Mouse (Mus musculus) layer of hippocampus, postnatal 10 days (tissue): ENCODE measurements at regions not wholly inside any gene's neighbourhood (a gene's known extent, or its start where the extent isn't known, plus 50 kb on each side); places are given as distances from the start of the nearest gene placed in this dataset.
"Not testable (repeated sequence)": the region's sequence is repeated elsewhere in the genome, so short reads cannot be mapped to it uniquely, and the experiment has no call there.

ENCODE experiments used
- DNase-seq, 2 experiments: peaks; one replicate each; pipeline ENCODE4 v3.0.0; 2021; ENCODE audit warnings: low spot score in 2 of 2

DNA sequence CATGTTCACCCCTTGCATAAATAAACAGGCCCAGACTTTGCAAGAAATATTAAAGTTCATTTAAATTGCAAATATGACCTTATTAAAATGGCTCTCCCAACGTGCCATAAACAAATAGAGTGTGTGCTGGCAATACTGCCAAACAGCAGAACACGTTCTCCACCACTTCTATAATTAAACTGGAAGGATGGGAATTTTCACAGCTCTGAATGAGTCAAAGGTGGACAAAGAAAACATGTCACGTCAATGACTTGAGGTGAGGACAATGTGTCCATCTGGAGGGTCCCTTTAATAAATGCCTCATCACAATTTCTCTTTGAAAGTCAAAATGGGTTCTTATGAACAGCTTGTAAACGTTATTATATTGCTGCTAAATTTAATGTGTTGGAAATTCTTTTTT lies 114.8 kb downstream of the Galc start:
- DNase-seq, result no peak

DNA sequence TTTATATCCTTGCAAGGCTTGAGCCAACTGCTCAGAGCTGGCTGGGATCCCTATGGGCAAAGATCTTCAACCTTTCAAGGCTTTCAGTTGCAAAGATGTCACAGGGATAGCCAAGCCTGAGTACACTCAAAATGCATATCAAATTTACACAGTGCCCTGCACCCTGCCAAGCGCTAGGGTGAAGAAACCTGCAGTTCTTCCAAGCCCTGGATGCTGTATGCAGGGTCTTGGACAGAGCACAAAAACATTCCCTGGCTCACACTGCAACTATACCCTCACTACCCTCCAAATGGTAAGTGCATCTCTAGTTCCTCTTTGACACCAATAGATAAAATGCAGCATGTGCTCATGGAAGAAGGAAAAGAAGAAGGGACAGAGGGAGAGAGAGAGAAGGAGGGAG lies 116.1 kb downstream of the Galc start:
- no peak for DNase-seq

DNA sequence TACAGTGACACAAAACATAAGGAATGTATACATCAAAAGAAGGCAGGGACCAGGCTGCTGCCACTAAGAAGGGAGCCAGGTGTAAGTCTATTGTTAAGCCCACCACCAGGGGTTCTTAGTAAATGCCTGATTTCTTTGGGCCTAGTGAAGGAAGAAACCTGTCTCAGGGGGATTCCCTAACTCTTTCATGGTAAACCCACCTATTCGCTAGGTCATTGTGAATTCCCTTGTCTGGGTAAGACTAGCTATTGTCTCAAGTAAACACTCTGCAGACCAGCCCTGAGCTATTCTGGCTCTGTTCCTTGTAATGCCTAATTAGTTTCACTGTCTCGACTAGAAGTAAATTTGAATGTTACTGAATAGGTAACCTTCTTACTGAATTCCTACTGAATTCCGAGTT lies 119.4 kb downstream of the Galc start:
- DNase-seq, result not testable (repeated sequence)

DNA sequence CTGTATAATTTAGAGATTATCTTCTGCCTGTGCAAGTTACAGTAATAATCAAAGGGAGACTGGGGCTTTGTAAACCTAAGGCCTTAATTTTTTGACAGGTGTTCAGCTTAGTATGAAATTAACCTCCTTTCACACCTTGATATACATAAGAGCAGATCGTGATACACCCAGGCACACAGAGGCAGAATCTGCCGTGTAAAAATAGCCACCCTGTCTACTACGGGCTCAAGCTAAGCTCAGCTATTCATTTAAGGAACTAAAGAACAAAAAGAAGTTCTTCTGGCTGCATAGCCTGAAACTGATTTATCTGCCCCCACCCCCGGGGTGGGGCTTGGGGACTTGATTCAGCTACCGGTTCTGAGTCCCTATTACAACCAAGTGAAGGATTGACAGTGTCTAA lies 128.0 kb downstream of the Galc start:
- DNase-seq, result no peak

DNA sequence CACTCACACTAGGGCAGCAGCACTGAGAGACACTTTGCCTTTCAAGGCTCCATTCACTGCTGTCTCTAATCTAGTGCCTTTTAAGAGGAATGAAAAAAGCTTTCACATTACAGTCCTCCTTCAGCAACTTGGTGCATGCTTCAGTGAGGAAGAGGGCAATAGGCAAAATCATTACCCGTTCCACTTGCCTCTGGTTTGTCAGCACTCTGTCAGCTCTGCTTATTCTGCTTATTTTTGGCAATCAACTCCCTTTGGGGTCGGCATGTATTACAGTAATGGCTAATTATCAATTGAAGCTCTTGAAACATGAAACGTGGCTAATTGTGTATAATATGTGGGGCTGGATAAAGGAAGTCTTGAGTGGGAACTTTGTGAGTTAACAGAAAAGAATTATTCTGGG lies 135.7 kb downstream of the Galc start:
- DNase-seq, result no peak

DNA sequence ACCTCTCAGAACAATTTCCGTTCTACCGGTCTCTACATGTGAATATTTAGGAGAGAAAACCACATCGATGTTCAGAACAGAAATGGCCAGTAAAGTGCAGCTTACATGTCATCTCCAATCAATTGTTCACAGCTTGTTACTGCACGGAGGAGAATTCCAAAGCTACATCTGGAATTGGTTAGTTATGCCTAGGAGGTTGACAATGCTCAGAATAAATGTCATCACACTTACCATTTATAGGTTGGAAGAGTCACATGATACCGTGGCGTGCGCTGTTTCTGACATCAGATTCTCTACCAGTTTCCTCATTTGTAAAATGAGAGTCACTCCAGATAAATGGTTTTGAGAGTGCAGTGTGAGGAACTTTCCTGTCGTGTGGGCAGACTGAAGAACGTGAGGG lies 151.2 kb downstream of the Galc start:
- no peak for DNase-seq

DNA sequence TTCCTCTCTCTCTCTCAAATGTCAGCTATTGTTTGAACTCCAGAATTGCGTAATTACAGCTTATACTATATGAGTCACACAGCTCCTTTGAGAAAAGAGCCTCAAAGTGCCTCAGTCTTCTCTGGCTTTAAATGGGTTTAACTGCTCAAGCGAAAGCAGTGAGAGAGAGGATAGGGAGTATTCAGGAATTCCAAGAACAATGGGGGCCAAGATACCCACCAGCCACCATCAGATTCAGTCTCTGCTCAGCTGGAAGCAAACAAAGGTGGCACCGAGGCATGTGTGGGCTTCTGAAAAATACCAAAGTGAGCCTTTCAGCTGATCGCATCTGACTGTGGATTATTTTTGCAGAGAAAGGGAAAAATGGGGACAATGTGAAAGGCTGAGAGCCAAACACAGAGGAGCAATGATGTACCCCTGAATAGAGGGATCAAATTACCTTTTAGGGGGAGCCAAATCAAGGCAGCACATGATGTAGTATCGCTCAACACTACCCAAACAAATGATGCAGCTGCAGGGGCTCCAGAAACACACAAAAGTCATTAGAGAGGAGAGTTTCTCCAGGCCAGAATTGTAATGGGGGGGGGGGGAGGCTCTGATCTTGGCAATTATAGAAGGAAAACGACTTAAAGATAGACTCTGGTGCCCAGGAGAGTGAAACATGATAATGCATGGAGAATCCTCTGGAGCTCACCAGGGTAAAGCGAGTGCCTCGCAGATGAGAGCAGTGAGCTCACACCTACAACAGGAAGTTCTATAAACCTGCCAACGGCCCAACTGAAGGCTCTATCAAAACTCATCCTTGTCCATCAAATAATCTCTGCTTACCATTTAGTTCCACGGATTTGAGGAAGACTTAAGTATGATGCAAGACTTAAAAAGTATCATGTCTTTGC lies 152.2 kb downstream of the Galc start:
- DNase-seq, result no peak

DNA sequence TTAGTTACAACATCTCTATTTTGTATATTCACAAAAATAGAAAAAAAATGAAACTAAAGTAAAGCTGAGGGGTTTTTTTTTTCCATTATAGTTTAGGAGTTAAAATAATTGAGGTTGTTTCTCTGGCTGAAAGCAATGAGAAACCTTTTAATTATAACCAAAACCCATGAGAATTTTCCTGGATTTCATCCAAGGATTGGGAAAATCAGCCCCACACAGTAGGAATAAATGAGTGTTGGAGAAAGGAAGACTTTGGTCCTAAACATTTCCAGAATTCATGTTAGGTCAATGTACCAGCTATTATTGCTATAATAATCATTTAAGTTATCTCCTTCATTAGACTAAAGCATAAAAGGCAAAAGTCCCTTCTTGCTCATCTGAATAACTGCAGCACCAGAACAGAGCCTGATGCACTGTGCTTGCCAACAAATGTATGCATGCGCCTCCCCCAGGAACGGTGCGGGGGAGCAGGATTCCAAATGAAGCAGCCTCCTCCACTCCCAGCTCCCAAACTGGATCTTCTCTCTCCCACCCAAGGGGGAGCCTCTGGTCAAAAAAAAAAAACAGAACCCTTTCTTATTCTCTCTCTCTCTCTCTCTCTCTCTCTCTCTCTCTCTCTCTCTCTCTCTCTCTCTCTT lies 153.0 kb downstream of the Galc start:
- DNase-seq, result no peak

DNA sequence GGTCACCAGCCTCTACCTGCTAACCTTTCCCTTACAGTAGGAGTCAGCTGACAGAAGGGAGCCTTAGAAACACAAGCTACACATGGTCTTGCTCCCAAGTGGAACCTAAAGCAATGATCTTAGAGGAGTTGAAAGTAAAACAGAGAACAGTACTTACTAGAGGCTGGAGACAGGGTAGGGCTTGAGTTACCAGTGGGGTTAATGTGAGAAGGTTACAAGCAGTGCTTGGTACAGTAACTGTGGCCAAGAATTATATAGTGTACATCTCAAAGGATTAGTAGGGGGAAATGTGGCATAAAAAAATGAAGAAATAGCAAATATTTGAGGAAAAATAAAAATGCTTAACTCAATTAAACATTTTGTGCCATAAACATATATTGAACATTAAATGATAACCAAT lies 153.5 kb downstream of the Galc start:
- DNase-seq, result no peak

DNA sequence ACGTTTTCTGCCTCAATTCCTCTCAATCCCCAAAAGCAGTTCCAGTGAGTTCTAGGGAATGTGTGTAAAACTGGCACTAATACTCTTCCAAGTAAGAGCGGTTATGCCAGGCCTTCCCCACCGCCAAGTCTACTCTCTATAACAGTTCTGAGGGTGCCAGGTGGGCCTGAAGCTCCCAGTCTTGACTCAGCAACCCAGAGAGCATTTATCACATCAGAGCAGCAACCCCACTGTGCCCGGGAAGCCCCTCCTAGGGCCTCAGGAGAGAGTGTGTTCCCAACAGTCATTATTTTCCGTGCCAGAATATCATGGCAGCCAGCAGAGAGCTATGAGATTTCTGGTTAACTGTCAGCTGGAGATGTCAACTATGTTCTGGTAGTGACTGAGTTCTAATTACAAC lies 169.1 kb downstream of the Galc start:
- peak in 1 of 2 experiments; percentile 20 for DNase-seq

DNA sequence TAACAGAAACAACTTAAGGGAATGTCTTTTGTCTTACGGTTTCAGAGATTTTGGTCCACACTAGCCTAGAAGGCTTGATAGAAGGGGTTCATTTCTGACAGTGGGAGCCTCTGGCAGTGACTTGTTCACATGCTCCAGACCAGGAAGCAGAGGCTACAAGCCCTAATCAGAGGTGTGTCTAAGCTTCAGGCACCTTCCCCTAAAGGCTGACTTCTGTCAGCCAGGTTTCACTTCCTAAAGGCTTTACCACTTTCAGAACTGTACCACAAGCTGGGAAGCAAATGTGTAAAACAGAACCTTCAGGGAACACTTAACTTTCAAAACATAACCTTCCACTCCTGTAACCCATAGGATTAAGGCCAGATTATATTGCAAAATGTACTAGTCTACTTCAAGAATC lies 180.9 kb downstream of the Galc start:
- DNase-seq, result no peak

DNA sequence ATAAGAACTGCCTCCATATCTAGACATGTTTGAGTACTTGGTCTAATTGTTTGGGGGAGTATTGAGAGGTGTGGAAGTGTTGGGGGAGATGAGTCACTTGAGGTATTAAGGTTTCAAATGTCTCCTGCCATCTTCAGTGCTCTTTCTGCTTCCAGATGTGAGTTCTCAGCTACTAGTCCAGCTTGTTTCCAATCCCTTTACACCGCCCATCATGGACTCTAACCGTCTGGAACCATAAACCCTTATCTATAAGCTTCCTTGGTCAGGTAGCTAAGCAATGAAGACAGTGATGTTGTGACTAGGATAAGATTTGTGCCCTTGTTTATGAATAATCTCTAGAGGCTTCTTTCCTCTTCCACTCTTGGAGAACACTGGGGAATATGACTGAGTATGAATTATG lies 183.7 kb downstream of the Galc start:
- no peak for DNase-seq

DNA sequence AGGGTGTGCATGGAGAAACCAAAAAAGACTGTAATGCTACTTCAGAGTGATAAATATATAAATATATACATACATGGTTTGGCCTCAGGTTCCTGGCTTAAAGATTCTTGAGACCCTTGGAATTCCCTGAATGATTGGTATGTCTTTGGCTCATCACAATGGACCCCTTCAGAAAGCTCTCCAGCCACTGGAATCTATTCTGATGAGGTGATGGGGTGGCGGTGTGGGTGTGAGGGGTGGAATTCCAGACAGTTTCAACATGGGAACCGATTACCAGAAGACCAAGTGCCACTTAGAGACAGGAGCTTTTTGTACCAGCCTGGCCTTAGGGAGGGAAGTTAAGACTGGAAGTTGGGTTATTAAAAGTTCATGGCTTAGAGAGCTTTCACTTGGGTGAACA lies 190.1 kb downstream of the Galc start:
- DNase-seq, result no peak

DNA sequence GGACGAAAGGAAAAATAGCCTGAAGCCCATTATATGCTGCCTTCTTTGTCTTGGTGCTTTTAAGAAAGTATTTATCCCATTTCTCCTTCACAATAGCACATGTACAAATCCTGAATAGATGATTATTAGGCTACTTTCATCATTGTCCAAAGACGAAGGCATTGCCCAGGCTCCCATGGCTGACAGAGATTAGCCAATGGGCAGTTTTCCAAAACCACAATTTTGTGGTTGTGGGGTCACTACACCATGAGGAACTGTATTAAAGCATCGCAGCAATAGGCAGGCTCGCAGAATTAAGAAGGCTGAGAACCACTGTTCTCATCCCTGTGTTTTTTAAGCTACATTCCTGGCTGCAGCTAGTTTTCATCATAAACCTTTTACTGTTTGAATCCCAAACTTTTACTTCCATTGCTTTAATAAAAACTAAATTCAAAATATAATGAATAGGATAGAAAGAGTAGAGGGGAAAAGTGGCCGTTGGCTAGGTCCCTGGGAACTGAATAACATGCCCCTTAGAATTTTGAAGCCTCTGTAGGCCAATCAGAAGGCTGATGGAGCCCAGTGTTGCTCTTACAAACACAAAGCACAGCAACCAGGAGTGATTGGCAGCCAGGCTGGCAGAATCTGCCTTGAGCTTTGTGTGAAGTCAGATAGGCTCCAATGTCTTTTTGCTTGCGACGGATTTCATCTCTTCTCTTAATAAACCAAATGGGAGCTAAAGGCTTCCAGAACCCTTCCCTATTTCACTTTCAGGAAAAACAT lies 199.7 kb downstream of the Galc start:
- no peak for DNase-seq

DNA sequence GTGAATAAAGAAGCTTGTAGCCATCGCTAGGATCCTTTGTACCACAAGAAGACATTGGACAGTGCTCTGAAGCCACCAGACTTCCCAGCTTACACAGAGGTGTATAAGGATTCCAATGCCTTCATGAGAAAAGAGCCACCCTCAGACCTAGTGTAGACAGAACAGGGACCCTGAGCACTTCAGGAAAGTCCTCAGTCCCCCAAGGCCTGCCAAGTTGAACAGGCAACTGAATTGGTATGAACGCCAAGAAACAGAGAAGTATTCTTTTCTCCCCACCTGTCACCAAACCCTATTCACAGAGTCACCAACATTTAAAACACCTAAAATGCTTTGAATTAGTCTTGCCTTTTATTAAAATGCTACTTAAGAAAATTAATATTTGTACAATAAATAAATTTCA lies 200.3 kb downstream of the Galc start:
- DNase-seq, result no peak

DNA sequence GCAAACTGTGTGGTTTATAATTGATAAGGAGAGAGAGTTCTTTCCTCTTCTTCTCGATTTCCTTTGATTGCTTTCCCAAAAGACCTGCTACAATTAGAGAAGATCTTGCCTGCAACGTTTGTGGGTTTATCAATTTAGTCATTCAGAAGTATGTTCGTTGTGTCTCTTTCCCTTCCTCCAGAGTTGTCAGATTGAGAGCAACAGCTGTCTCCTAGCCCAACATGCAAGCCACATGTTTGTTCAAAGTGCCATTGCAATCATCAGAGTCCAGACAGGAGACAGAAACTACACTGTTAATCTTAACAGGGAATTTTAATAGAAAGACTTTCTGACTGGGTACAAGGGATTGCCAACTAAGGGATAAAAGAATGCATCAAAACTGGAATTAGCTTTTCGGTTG lies 208.3 kb downstream of the Galc start:
- DNase-seq, result no peak

DNA sequence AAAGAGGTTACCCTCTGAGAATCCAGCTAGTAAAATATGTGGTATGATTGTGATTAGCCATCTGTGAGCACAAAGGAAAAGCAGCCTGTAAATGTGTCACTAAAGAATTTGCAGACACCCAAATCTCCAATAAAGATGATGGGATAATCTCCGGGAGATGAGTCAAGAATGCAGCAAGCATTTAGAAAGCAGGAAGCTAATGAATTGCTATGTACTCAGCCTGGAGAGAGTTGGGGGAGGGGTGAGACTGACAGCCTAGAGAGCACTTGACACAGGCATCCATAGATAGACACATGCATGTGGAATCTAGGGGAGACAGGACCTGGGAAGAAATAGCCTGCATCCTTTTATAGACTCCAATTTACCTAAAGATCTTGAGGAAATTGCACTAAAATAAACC lies 208.8 kb downstream of the Galc start:
- no peak for DNase-seq

DNA sequence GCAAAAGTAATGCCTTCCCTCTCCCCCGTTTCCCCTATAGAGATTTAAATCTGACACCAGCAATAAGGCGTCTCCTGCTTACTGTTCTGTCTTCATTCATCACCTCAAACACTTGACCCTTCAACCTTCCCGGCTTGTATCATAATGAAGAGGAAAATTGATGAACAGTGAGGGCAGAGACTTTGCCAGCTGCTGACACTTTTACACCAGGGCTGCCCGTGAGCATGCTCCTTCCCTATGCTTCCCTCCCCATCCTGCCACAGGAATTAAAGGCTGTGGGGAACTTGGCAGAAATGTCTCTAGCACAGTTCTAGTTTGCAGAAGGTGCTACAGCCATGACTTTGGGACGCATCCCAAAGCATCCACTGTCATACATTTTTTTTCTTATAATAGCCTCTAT lies 209.2 kb downstream of the Galc start:
- no peak for DNase-seq

DNA sequence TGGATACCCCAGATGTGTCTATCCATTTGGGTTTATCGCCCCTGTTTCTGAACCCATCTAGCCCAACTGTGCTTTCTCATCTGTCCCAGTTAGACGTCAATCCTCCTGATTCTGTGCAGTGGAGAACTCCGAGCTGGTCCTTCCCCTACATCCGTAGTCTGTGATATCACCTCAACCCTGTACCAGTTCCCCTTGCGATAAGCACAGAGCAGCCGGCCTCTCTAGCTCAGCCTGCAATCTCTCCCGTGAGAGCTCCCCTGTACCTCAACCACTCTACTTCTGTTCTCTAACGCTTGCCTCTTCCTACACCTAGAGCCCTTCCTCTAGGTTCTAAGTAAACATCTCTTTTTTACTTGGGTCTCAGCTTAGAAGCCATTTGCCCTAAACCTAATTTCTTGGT lies 211.5 kb downstream of the Galc start:
- no peak for DNase-seq

DNA sequence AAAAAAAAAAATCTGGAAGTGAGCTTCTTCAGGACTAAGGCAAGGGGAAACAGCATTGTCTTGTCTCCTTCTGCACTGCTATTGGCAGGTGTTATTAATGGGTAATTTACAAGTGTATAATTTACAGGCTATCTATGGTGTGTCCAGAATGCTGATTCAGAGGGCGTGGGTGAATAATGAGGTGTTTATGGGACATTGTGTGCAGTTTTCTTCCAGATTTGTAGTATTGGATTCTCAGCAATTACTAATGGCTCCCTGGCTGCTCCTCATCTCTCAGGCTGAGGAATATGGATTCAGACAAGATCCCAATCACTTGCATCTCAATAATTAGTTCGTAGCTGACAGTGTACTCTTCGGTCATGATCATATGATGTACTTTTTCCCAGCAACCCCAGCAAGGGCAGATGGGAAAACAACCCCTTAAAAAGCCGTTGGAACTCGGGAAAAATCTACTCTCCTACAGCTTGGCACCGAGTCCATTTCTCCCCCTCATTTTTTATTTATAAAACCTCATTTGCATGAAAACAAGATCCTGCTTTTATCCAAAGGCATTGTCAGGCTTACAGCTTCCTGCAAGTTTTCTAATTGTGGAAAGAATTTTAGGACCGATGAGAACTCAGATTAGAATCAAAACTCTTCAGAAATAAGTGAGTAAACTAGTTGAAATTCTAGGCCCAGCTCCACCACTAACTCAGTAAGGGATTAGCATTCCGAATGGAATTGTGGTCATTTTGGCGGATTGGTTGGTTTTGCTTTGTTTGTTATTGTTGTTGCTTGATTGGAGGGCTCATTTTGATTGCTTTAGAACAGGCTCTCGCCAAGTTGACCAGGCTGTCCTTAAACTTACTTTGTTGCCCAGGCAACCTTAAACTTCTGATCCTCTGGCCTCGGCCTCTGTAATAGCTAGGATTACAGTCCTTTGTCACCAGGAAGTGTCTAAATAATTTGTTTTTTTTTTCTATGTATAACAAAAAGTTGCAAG lies 212.5 kb downstream of the Galc start:
- DNase-seq, result peak in 1 of 2 experiments; percentile 30
